Mouse (Mus musculus) G1E (cell line): ENCODE data around the gene Fhit. TPM values are rescaled to one million over a fixed set of nuclear protein-coding genes. Genes with fewer than 3 reads are reported as not detected.

Experiments
- ATAC-seq: 2 replicates; pipeline ENCODE4 v1.8.0; 2016; ENCODE audit warnings: mild to moderate bottlenecking; ENCODE audit not compliant: insufficient number of reproducible peaks, poor library complexity, low FRiP score, severe bottlenecking; ENCODE audit errors: extremely low read depth
- DNase-seq: peaks from one replicate; pipeline ENCODE4 v3.0.0; 2012; ENCODE audit warnings: low spot score
- H3K27me3 ChIP-seq: 2 replicates; pipeline ENCODE4 v1.6.1; 2012; ENCODE audit warnings: mild to moderate bottlenecking, low read length, inconsistent platforms; ENCODE audit not compliant: insufficient read depth
- H3K36me3 ChIP-seq: replicated peaks from 2 replicates; pipeline ENCODE3; 2012; ENCODE audit warnings: mild to moderate bottlenecking, inconsistent platforms
- H3K4me1 ChIP-seq: 2 replicates; pipeline ENCODE4 v1.6.1; 2012; ENCODE audit warnings: low read depth, low read length, inconsistent platforms, mixed read lengths; ENCODE audit not compliant: insufficient read depth
- H3K4me3 ChIP-seq: 2 replicates; pipeline ENCODE4 v1.5.1; 2012; ENCODE audit warnings: low read depth, mild to moderate bottlenecking, inconsistent platforms, low read length, moderate library complexity, mixed read lengths
- H3K9me3 ChIP-seq: replicated peaks from 2 replicates; pipeline ENCODE4 v1.6.1; 2012; ENCODE audit warnings: inconsistent platforms
- CTCF ChIP-seq: IDR thresholded peaks from 2 replicates; pipeline ENCODE4 v1.5.1; 2012; ENCODE audit warnings: low read depth, low read length, inconsistent platforms, mixed read lengths
- GATA1 ChIP-seq: IDR thresholded peaks from 2 replicates; pipeline ENCODE4 v1.6.1; 2012; ENCODE audit warnings: borderline replicate concordance, low read length, inconsistent platforms, mixed read lengths
- GATA2 ChIP-seq: IDR thresholded peaks from 2 replicates; pipeline ENCODE4 v1.6.1; 2012; ENCODE audit warnings: low read depth, low read length, inconsistent platforms, borderline replicate concordance
- POLR2AphosphoS5 ChIP-seq: IDR thresholded peaks from 2 replicates; pipeline ENCODE4 v1.6.1; 2012; ENCODE audit warnings: low read depth, low read length, inconsistent platforms; ENCODE audit not compliant: insufficient replicate concordance
- TAL1 ChIP-seq: conservative IDR thresholded peaks from 2 replicates; pipeline ENCODE4 v1.6.1; 2012; ENCODE audit warnings: low read depth, low read length, inconsistent platforms, mixed read lengths
- polyA plus RNA-seq: library from polyadenylated mRNA; stranded (reverse); fragments of >175 nt; gene quantifications from 2 replicates; pipeline ENCODE4 v1.2.3, GENCODE M21; 2012
- total RNA-seq, 2 experiments: library from RNA; stranded (forward) in 1 of 2; stranded (reverse) in 1 of 2; fragments of 200-1000 nt in 1 of 2; fragments of >200 nt in 1 of 2; fragmentation: Nextera tagmentation in 1 of 2; gene quantifications; 2 replicates each; pipeline ENCODE4 v1.2.3; 2014 to 2017

Fhit gene
- total and polyA plus RNA-seq, 3 experiments: not detected

- Histone ChIP-seq H3K27me3 (no peaks in the 10 kb centered on the region), H3K4me1 (no peaks in the 10 kb centered on the region), H3K4me3 (no peak overlapping the region), H3K9me3 (no peaks in the 10 kb centered on the region), H3K36me3 (no peaks in the 10 kb centered on the region)
- TF ChIP-seq GATA1 (no peak), CTCF (no peak), TAL1 (no peak), GATA2 (no peak)
- DNase-seq: no peak
- no peak for ATAC-seq
These were observed 287.1 kb downstream of the Fhit start for GRCm38 (mm10) chr14:10874595-10875372.

- Histone ChIP-seq H3K4me3 (no peak overlapping the region), H3K4me1 (no peaks in the 10 kb centered on the region), H3K36me3 (no peaks in the 10 kb centered on the region), H3K9me3 (no peaks in the 10 kb centered on the region), H3K27me3 (no peaks in the 10 kb centered on the region)
- DNase-seq (no peak), ATAC-seq (no peak)
- TF ChIP-seq GATA2 (no peak), CTCF (no peak), TAL1 (no peak), GATA1 (no peak), POLR2AphosphoS5 (no peak)
These were observed 304.2 kb downstream of the Fhit start for GRCm38 (mm10) chr14:10857606-10858005.

GRCm38 (mm10) chr14:10851936-10852335 lies 309.9 kb downstream of the Fhit start:
- TF ChIP-seq GATA1: no peak
- no peaks in the 10 kb centered on the region for H3K9me3 ChIP-seq
- no peak overlapping the region for H3K4me3 ChIP-seq
- H3K27me3 ChIP-seq: no peaks in the 10 kb centered on the region
- H3K36me3 ChIP-seq: no peaks in the 10 kb centered on the region
- H3K4me1 ChIP-seq: no peaks in the 10 kb centered on the region
- DNase-seq (no peak), ATAC-seq (no peak)

GRCm38 (mm10) chr14:10836001-10836400 lies 325.8 kb downstream of the Fhit start:
- H3K36me3 ChIP-seq: no peaks in the 10 kb centered on the region
- TF ChIP-seq TAL1 (no peak), CTCF (no peak), GATA1 (no peak), GATA2 (no peak), POLR2AphosphoS5 (no peak)
- no peak overlapping the region for H3K4me3 ChIP-seq
- H3K27me3 ChIP-seq: no peaks in the 10 kb centered on the region
- H3K4me1 ChIP-seq: no peaks in the 10 kb centered on the region
- DNase-seq (no peak), ATAC-seq (no peak)
- no peaks in the 10 kb centered on the region for H3K9me3 ChIP-seq

- TF ChIP-seq POLR2AphosphoS5 (no peak), TAL1 (no peak), GATA2 (no peak), GATA1 (no peak), CTCF (no peak)
- Histone ChIP-seq H3K36me3 (no peaks in the 10 kb centered on the region), H3K4me3 (no peak overlapping the region), H3K4me1 (no peaks in the 10 kb centered on the region), H3K27me3 (no peaks in the 10 kb centered on the region), H3K9me3 (no peaks in the 10 kb centered on the region)
- DNase-seq (no peak), ATAC-seq (no peak)
These were observed 337.0 kb downstream of the Fhit start for GRCm38 (mm10) chr14:10824819-10825218.

GRCm38 (mm10) chr14:10813551-10813950 lies 348.3 kb downstream of the Fhit start:
- no peak for ATAC-seq
- H3K36me3 ChIP-seq: no peaks in the 10 kb centered on the region
- no peak for DNase-seq
- no peak for TF ChIP-seq GATA1
- H3K27me3 ChIP-seq: no peaks in the 10 kb centered on the region
- no peaks in the 10 kb centered on the region for H3K4me1 ChIP-seq
- no peak overlapping the region for H3K4me3 ChIP-seq
- no peaks in the 10 kb centered on the region for H3K9me3 ChIP-seq

- DNase-seq: no peak
- H3K36me3 ChIP-seq: no peaks in the 10 kb centered on the region
These were observed 363.2 kb downstream of the Fhit start for GRCm38 (mm10) chr14:10798489-10799180.

More at GRCm38 (mm10) chr14:10798489-10799180, 363.2 kb downstream of the Fhit start:
- TF ChIP-seq GATA2 (no peak), TAL1 (no peak), GATA1 (no peak), POLR2AphosphoS5 (no peak), CTCF (no peak)
- H3K27me3 ChIP-seq: no peaks in the 10 kb centered on the region
- H3K4me3 ChIP-seq: no peak overlapping the region
- H3K4me1 ChIP-seq: no peaks in the 10 kb centered on the region
- ATAC-seq: no peak
- no peaks in the 10 kb centered on the region for H3K9me3 ChIP-seq
